Mouse (Mus musculus) kidney, embryonic 14.5 days (tissue): ENCODE data around the gene Dnajc25. TPM values are rescaled to one million over a fixed set of nuclear protein-coding genes. Genes with fewer than 3 reads are reported as not detected.

Experiments used
- ATAC-seq: fragments of 200-750 bp; cut with Nextera tagmentation; 2 replicates; pipeline ENCODE4 v1.8.0; 2017; ENCODE audit warnings: moderate number of reproducible peaks, mild to moderate bottlenecking, moderate TSS enrichment, moderate library complexity; ENCODE audit not compliant: low FRiP score, low TSS enrichment
- H3K27ac ChIP-seq: fragments of 300-500 bp; sonication (generic); 2 replicates; pipeline ENCODE4 v1.5.1; 2014; ENCODE audit warnings: low read depth, mild to moderate bottlenecking, low read length, moderate library complexity, mixed read lengths
- H3K27me3 ChIP-seq: fragments of 300-500 bp; sonication (generic); 2 replicates; pipeline ENCODE4 v1.6.1; 2014; ENCODE audit warnings: mild to moderate bottlenecking, low read length; ENCODE audit not compliant: control insufficient read depth, insufficient read depth
- H3K36me3 ChIP-seq: fragments of 300-500 bp; sonication (generic); 2 replicates; pipeline ENCODE4 v1.6.1; 2014; ENCODE audit warnings: low read length, mixed read lengths; ENCODE audit not compliant: control insufficient read depth, insufficient read depth
- H3K4me1 ChIP-seq: fragments of 300-500 bp; sonication (generic); 2 replicates; pipeline ENCODE4 v1.6.1; 2014; ENCODE audit warnings: low read length, mixed read lengths; ENCODE audit not compliant: control insufficient read depth, insufficient read depth
- H3K4me2 ChIP-seq: fragments of 300-500 bp; sonication (generic); replicated peaks from 2 replicates; pipeline ENCODE4 v1.6.1; 2014; ENCODE audit warnings: low read depth, mild to moderate bottlenecking, low read length
- H3K4me3 ChIP-seq: fragments of 300-500 bp; sonication (generic); 2 replicates; pipeline ENCODE4 v1.5.1; 2014; ENCODE audit warnings: mild to moderate bottlenecking, low read length
- H3K9ac ChIP-seq: fragments of 300-500 bp; sonication (generic); 2 replicates; pipeline ENCODE4 v1.6.1; 2014; ENCODE audit warnings: low read depth, mild to moderate bottlenecking, low read length, moderate library complexity
- H3K9me3 ChIP-seq: fragments of 300-500 bp; sonication (generic); 2 replicates; pipeline ENCODE4 v1.6.1; 2016; ENCODE audit warnings: low read length; ENCODE audit not compliant: control insufficient read depth
- WGBS: fragments of 180-500 bp; shearing (Covaris S2); extraction: QIAGEN DNeasy Blood & Tissue Kit; methylation state at CpG from one replicate; pipeline ENCODE4 v1.1.7; 2014; 5-methylcytosine and 5-hydroxymethylcytosine counted together
- polyA plus RNA-seq: library from polyadenylated mRNA; unstranded; fragments of >200 nt; fragmentation: Nextera tagmentation; extraction: Ambion mirVana; gene quantifications from 2 replicates; pipeline ENCODE4 v1.2.1, GENCODE M21; 2014

Dnajc25 gene
- polyA plus RNA-seq, 1 experiment from 2014 or later: 14.0 TPM

DNA sequence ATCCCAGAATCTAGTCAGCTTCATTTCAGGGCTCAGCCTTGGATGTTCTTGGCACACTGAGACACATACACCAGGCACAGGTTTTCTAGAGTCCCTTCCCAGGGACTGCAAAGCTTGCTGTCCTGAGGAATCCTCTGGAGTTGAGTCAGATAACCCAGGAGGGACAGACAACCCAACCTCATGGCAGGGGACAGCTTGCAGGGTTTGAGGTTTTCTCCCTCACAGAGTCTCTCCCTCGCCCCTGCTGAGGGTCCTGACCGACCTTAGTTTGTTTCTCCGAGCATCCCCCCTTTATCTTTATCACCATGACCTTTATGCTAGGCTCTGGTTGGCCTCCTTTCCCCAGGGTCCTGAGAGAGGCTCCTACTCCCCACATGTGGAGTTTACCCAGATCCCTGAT, 42.7 kb downstream of the Dnajc25 start:
- H3K4me3 ChIP-seq: no peak overlapping the region
- no peak overlapping the region for H3K9ac ChIP-seq
- peaks cover 5% of the 10 kb centered on the region for H3K4me1 ChIP-seq
- peaks cover 4% of the 10 kb centered on the region; the same call in 1 of the 2 replicates for H3K36me3 ChIP-seq
- H3K27ac ChIP-seq: no peak overlapping the region
- no peak overlapping the region for H3K4me2 ChIP-seq
- H3K9me3 ChIP-seq: no peaks in the 10 kb centered on the region
- WGBS: 73% methylated on average over 3 of the region's 3 CpGs
- ATAC-seq: no peak
- H3K27me3 ChIP-seq: no peaks in the 10 kb centered on the region; the same call in 1 of the 2 replicates

DNA sequence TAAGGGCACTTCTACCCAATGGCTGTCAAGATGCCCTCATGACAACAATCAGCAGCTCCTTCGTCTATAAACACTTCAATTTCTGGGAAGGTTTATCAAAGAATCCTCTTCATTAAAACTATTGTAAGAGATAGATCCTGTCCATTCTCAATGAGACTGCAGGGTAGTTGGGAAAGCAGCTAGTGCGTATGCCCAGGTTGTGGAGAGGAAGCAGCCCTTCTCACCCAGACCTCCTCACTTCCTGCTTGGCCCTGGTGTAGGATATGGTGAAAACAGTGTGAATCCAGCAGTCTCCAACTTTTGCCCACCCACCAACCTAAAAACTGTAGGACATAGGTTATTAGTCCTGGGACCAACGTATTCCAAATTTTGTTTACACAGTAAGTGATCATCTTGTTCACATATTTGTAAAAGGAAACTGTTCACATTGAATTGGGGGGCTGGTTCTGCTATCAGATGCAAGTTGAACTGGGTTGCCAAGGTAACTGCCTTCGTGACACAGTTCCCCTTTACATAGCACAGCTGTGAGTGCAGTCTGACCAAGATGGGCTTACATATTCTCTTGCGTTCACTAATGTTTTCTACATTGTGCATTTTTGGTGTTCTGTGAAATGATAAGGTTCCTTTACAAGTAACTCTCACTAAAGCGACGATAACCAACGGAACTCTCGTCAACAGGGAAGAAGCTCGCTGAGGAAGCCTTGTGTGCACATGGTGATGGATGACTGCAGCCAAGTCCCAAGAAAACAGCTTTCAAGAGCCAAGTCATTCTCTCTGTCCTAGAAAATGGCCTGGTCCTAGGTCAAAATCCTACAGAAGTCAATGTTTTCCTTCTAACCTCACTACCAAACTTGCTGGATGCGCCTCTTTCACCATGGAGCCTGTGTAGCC, 45.8 kb downstream of the Dnajc25 start:
- Histone ChIP-seq H3K4me1 (peaks cover 5% of the 10 kb centered on the region), H3K27me3 (no peaks in the 10 kb centered on the region), H3K9me3 (no peaks in the 10 kb centered on the region), H3K36me3 (peaks cover 4% of the 10 kb centered on the region; the same call in 1 of the 2 replicates), H3K9ac (no peak overlapping the region), H3K4me3 (no peak overlapping the region), H3K27ac (no peak overlapping the region), H3K4me2 (no peak overlapping the region)
- ATAC-seq: no peak
- 88% methylated on average over 11 of the region's 11 CpGs for WGBS

DNA sequence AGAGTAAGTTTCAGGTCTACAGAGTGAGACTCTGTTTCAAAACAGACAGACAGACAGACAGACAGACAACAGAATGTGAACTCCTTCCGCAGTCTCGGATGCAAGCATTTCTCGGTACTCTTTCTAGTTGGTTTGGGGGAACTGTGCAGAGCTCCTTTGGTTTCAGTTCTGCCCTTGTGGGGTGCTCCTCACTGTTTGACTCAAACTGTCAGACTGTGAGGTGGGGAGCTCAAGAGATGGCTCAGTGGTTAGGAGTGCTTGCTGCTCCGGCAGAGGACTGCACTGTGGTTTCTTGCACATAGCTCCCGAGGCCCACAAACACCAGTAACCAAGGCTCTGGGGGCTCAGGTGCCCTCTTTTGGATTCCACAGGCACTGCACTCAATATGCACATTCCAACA, 48.2 kb downstream of the Dnajc25 start:
- WGBS: 98% methylated on average over 5 of the region's 5 CpGs
- no peak for ATAC-seq

DNA sequence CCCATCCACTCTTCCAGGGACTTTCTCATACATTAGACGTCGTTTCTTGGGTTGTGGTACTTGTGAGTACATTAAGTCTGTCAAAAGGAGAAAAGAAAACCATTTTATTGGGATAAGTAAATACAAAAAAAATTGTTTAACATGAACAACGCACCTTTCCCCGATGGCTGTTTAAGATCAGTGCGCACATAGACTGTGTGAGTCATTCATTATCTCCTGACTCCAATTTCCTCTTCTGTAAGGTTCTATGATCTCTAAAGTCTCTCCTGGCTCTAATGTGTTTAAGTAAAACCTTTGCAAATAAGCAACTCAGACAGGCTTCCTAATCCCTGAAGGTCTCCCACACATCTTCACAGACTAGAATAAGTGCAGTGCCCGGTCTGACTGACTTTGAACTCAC, 49.0 kb downstream of the Dnajc25 start:
- Histone ChIP-seq H3K27me3 (no peaks in the 10 kb centered on the region), H3K4me3 (no peak overlapping the region), H3K9me3 (no peaks in the 10 kb centered on the region), H3K4me2 (no peak overlapping the region), H3K36me3 (peaks cover 4% of the 10 kb centered on the region; the same call in 1 of the 2 replicates), H3K9ac (no peak overlapping the region), H3K27ac (no peak overlapping the region), H3K4me1 (no peaks in the 10 kb centered on the region)
- 88% methylated on average over 6 of the region's 6 CpGs for WGBS
- no peak for ATAC-seq

More for the DNA sequence above, 48.2 kb downstream of the Dnajc25 start:
- no peaks in the 10 kb centered on the region for H3K27me3 ChIP-seq
- no peak overlapping the region for H3K9ac ChIP-seq
- H3K36me3 ChIP-seq: peaks cover 4% of the 10 kb centered on the region; the same call in 1 of the 2 replicates
- no peak overlapping the region for H3K4me3 ChIP-seq
- H3K4me2 ChIP-seq: no peak overlapping the region
- no peaks in the 10 kb centered on the region for H3K9me3 ChIP-seq
- no peak overlapping the region for H3K27ac ChIP-seq
- H3K4me1 ChIP-seq: no peaks in the 10 kb centered on the region

DNA sequence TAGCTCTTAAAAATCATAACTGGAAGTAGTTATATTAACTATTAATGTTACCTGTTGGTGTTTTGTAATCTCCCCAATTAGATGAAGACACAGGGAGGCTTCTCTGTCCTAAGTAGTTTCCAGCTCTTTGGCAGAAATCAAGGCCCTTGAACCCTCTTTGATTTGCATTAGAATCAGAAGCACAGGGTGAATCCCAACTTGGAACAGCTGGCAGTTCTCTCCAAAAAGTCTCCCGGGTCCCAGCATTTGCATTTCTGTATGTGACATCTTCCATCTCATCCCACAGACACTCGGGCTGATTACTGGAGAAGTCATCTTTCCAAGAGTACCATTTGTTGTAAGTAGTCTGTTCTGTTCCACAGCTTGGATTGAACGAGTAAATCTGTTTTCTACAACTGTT, 52.4 kb downstream of the Dnajc25 start:
- Histone ChIP-seq H3K4me2 (no peak overlapping the region), H3K9me3 (no peaks in the 10 kb centered on the region), H3K4me3 (no peak overlapping the region), H3K36me3 (no peaks in the 10 kb centered on the region), H3K9ac (no peak overlapping the region), H3K27me3 (no peaks in the 10 kb centered on the region), H3K27ac (no peak overlapping the region), H3K4me1 (no peaks in the 10 kb centered on the region)
- 30% methylated on average over 3 of the region's 3 CpGs for WGBS
- ATAC-seq: no peak

DNA sequence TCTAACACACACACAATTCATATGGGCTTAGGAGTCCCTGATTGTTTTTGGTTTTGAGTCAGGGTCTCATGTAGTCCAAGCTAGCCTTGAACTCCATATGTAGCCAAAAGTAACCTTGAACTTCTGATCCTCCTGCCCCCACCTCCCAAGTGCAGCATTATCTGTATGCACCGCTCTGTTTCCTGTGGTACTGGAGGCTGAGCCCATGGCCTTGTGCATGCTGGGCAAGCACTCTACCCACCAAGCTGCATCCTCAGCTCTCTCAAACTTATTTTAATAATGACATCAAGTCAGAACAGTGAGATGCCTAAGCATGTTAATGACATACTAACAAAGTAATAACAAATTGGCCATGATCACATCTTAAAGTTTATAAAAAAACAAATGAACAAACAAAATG, 56.2 kb downstream of the Dnajc25 start:
- Histone ChIP-seq H3K36me3 (no peaks in the 10 kb centered on the region), H3K9ac (no peak overlapping the region), H3K4me2 (no peak overlapping the region), H3K4me3 (no peak overlapping the region), H3K4me1 (no peaks in the 10 kb centered on the region), H3K27ac (no peak overlapping the region), H3K9me3 (no peaks in the 10 kb centered on the region), H3K27me3 (no peaks in the 10 kb centered on the region)
- no peak for ATAC-seq
- WGBS: 86% methylated on average over 1 of the region's 1 CpGs

DNA sequence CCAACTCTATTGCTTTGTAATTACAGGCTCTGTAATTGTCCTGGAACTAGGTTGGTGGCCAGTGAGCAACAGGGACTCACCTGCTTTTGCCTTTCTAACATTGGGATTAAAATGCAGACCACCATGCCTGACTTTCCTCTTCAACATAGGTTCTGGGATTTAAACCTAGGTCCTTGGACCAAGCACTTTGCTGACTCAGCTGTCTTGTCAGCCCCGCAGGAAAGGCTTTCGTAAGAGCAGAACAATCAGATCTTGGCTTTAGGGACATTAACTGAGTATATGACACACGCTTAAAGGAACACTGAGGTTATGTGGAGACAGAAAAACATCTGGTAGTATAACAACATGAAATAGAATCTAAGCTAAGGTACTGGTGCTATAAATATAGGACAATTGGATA, 63.1 kb downstream of the Dnajc25 start:
- no peak for ATAC-seq
- no peaks in the 10 kb centered on the region for H3K4me1 ChIP-seq
- no peak overlapping the region for H3K9ac ChIP-seq
- no peaks in the 10 kb centered on the region for H3K9me3 ChIP-seq
- WGBS: 84% methylated on average over 3 of the region's 3 CpGs
- no peaks in the 10 kb centered on the region for H3K36me3 ChIP-seq
- H3K27me3 ChIP-seq: no peaks in the 10 kb centered on the region
- no peak overlapping the region for H3K27ac ChIP-seq
- no peak overlapping the region for H3K4me3 ChIP-seq
- H3K4me2 ChIP-seq: no peak overlapping the region

DNA sequence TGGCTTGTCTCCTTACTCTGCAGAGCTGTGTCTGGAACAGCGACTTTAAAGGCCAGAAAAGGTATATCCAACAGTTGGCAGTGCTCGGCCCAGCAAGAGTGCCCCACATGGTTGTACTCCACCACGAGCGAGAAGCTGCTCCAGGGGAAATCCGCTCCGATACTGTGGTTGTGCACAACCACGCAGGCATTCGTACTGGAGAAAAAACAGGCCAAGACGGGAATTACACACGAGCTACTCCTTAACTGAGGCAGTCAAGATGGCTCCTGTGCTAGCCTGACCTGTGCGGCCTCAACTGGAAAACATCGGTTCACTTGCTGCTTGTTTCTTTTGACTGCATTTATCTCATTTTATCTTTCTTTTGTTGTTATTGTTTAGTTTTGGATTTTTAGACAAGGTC, 67.7 kb downstream of the Dnajc25 start:
- no peaks in the 10 kb centered on the region for H3K27me3 ChIP-seq
- no peaks in the 10 kb centered on the region for H3K4me1 ChIP-seq
- no peak overlapping the region for H3K9ac ChIP-seq
- H3K9me3 ChIP-seq: no peaks in the 10 kb centered on the region
- no peaks in the 10 kb centered on the region for H3K36me3 ChIP-seq
- ATAC-seq: no peak
- 74% methylated on average over 12 of the region's 12 CpGs for WGBS
- H3K4me2 ChIP-seq: no peak overlapping the region
- no peak overlapping the region for H3K27ac ChIP-seq
- no peak overlapping the region for H3K4me3 ChIP-seq

DNA sequence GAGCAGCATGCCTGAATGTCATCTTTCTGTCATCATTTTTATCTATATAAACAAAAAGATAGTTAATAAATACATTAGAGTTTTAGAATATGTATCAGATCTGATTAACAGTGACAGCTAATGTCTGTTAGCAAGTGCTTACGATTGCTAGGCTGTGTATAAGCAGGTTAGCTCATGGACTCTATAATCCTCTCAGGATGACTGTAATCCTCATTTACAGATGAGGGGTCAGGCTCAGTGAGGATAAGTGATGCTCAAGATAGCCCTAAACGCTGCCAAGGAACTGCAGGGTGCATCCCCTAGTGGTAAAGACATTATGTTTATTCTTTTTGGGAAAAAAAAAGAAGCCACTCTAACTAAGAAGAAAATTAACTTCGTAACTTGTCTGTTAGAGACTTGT, 74.4 kb downstream of the Dnajc25 start:
- no peaks in the 10 kb centered on the region for H3K36me3 ChIP-seq
- H3K4me1 ChIP-seq: no peaks in the 10 kb centered on the region
- H3K27me3 ChIP-seq: no peaks in the 10 kb centered on the region
- no peaks in the 10 kb centered on the region for H3K9me3 ChIP-seq
- WGBS: 64% methylated on average over 3 of the region's 3 CpGs
- H3K4me2 ChIP-seq: no peak overlapping the region
- no peak overlapping the region for H3K4me3 ChIP-seq
- ATAC-seq: no peak
- H3K9ac ChIP-seq: no peak overlapping the region
- no peak overlapping the region for H3K27ac ChIP-seq
